Mouse (Mus musculus) ES-E14 (cell line): ENCODE data around the gene Ifna5.

Source experiments
- CHD2 ChIP-seq: IDR thresholded peaks from 2 replicates; pipeline ENCODE4 v1.6.1; 2014; ENCODE audit warnings: mild to moderate bottlenecking, low read depth, low read length, inconsistent platforms
- MAFK ChIP-seq: IDR thresholded peaks from 2 replicates; pipeline ENCODE4 v1.6.1; 2014; ENCODE audit warnings: mild to moderate bottlenecking, low read depth, low read length, inconsistent platforms; ENCODE audit not compliant: insufficient read depth
- ZNF384 ChIP-seq: IDR thresholded peaks from 2 replicates; pipeline ENCODE4 v1.6.1; 2012; ENCODE audit warnings: low read depth, low read length, inconsistent platforms

DNA sequence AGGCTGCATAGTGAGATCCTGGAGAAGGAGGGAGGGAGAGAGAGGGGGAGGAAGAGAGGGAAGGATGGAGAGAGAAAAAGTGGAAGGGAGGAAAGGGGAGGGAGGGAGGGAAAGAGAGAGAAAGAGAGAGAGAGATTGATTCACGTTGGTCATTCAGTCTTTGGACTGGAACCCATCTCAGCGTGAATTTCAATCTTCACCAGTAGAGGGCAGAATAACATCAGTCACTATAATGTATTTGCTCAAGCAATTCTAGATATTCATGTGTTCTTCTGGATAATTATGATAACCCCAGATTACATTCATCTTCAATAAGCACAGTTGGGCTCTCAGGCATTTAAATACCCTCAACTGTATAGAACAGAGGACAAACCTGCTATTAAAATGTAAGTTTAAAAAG lies 37.4 kb downstream of the Ifna5 start:
- TF ChIP-seq MAFK (0 out of 2 replicates have a peak, but pooled peaks have one; percentile 30), CHD2 (no peak), ZNF384 (no peak)
